Mouse (Mus musculus): ENCODE data around the gene Rilpl1. TPM values are rescaled to one million over a fixed set of nuclear protein-coding genes. Genes with fewer than 3 reads are reported as not detected.
A peak's percentile ranks its signal among the peaks of the same experiment; 100 is the strongest.

Gene Rilpl1
- polyA plus RNA-seq (2014; fragmentation: Nextera tagmentation; extraction: Ambion mirVana): 16.4 and 20.7 TPM in 2 replicates

DNA sequence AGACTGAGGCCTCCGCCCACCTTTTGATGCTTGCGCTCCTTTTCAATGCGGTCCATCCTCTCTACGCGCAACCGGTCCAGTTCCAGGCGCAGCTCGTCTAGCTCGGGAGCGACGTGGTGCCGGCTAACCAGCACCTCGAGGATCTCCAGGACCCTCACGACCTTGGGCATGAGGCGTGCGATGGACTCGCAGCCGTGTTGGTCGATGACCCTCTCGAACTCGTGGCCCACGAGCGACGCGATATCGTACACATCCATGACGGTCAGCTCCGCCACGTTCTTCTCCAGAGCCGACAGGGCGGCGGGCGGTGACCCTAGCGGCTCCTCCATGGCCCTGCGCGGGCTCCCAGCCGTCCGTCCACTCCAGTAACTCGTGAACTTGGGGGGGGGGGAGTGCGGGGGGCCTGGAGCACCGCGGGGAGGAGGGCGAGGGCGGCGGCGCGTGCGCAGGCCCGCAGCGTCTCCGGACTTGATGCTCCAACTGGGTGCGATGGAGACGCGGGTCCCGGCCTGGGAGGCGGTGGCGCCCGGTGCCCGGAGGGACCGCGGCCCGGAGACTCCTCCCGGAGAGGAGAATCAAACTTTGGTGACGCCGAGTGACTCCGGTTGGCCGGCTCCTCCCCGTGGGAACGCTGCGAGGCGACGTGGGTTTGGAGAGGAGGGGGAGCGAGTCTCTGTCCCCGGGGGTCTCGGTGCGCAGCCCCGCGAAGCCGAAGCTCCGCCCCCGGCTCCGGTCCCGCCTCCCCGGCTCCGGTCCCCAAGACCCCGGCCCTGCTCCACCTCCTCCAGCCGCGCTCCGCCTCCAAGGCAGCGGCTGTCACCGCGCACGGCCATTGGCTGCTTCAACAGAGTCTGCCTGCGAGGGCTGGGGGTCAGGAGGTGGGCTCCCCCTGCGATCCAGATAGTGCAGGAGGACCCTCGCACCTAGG lies at the start of gene Rilpl1:
Gene Rilpl1 (minus strand): TSS at position 737 of the 928 bp plus-strand sequence.
- H3K9me3 ChIP-seq (ENCODE audit: control insufficient read depth, low read length): no peaks in the 10 kb centered on the region
- DNase-seq (ENCODE audit: low spot score) (peak; percentile 92), ATAC-seq (ENCODE audit: low FRiP score) (peak; percentile 94)
- under 1% methylated on average over 92 of the region's 96 CpGs for WGBS
- peak within 1 kb of the TSS; percentile 77 for H3K4me3 ChIP-seq (ENCODE audit: low read depth, low read length)
- H3K9ac ChIP-seq (ENCODE audit: low read depth, low read length): peak within 1 kb of the TSS; percentile 69
- H3K27me3 ChIP-seq (ENCODE audit: control insufficient read depth, insufficient read depth, low read length): no peaks in the 10 kb centered on the region
- peak within 1 kb of the TSS; percentile 77 for H3K27ac ChIP-seq (ENCODE audit: low read depth, low read length)
- no peaks in the 10 kb centered on the region for H3K36me3 ChIP-seq (ENCODE audit: control insufficient read depth, insufficient read depth, low read length)
- peaks cover 6% of the 10 kb centered on the region for H3K4me1 ChIP-seq (replicated peaks; ENCODE audit: control insufficient read depth, insufficient read depth, low read length)
- peak within 1 kb of the TSS; percentile 82 for H3K4me2 ChIP-seq (replicated peaks; ENCODE audit: low read depth, low read length)

DNA sequence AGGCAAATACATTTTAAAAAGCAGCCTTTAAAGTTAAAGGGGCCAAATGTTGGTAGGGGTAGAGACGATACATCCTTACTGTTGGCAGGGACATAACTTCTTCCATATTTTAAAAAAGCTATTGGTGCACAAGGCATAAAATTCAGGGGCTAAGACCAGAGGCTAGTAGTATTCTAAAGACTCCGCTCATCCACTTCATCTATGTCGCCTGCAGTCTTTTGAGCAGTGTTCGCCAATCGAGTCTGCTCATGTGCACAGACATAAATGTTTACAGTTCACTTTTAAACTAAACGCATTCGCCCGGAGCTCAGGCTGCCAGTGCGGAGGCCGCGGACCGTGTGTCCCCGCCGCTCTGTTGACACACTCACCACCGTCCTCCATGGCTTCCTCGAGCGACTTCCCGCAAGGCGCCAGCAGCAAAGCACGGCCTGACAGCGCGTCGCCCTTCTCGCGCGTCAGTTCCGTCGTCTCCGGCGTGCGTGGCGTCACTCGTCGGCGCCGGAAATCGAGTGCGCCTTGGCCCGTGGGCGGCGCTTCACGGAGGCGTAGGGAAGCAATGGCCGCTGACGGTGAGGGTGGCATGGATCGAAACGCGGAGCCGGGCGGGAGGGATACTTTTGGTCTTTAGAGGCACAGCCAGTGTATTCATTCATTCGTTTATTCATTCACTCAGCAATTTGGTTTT lies 47.6 kb upstream of the Rilpl1 start, which contains the start of the genes Eif2b1 and Gtf2h3:
Gene Eif2b1 (minus strand): TSS at position 499 of the 685 bp plus-strand sequence.
Gene Gtf2h3 (plus strand): TSS at position 508 of the 685 bp plus-strand sequence.
- H3K27ac ChIP-seq (ENCODE audit: low read depth, low read length): no peak within 1 kb of the TSS
- H3K27me3 ChIP-seq (ENCODE audit: control insufficient read depth, insufficient read depth, low read length): no peaks in the 10 kb centered on the region
- peak; percentile 86 for ATAC-seq (ENCODE audit: low FRiP score)
- peak within 1 kb of the TSS; percentile 91 for H3K4me2 ChIP-seq (replicated peaks; ENCODE audit: low read depth, low read length)
- peak within 1 kb of the TSS; percentile 64 for H3K9ac ChIP-seq (ENCODE audit: low read depth, low read length)
- H3K36me3 ChIP-seq (ENCODE audit: control insufficient read depth, insufficient read depth, low read length): peaks cover 2% of the 10 kb centered on the region; the same call in 1 of the 2 replicates
- no peaks in the 10 kb centered on the region for H3K9me3 ChIP-seq (ENCODE audit: control insufficient read depth, low read length)
- peak within 1 kb of the TSS; percentile 86 for H3K4me3 ChIP-seq (ENCODE audit: low read depth, low read length)
- DNase-seq (ENCODE audit: low spot score): peak; percentile 99
- peaks cover 5% of the 10 kb centered on the region; the same call in 1 of the 2 replicates for H3K4me1 ChIP-seq (replicated peaks; ENCODE audit: control insufficient read depth, insufficient read depth, low read length)
- 2% methylated on average over 51 of the region's 51 CpGs for WGBS

DNA sequence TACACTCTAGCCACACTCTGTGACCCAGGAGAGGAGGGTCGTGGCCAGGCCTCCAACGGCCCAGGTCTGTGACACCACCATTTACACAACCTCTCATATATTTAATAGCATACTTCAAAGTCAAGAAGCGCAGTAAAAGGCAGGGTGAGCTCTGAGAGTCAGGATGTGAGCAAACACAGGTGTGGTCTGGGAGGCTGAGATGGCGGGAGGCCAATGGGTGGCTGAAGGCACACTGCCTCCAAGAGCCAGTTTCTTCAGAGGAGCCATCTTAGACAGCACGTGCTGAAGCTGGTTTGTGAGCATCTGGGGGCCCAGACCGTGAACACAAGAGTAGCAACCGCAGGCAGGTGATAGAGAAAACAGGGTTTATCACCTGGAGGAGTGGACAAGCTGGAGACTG lies 44.3 kb upstream of the Rilpl1 start:
- Histone ChIP-seq H3K36me3 (ENCODE audit: control insufficient read depth, insufficient read depth, low read length) (peaks cover 11% of the 10 kb centered on the region; the same call in 1 of the 2 replicates), H3K4me1 (replicated peaks; ENCODE audit: control insufficient read depth, insufficient read depth, low read length) (peaks cover 5% of the 10 kb centered on the region; the same call in 1 of the 2 replicates), H3K9ac (ENCODE audit: low read depth, low read length) (no peak overlapping the region), H3K9me3 (ENCODE audit: control insufficient read depth, low read length) (no peaks in the 10 kb centered on the region), H3K4me3 (ENCODE audit: low read depth, low read length) (no peak overlapping the region), H3K27ac (ENCODE audit: low read depth, low read length) (no peak overlapping the region), H3K27me3 (ENCODE audit: control insufficient read depth, insufficient read depth, low read length) (no peaks in the 10 kb centered on the region), H3K4me2 (replicated peaks; ENCODE audit: low read depth, low read length) (no peak overlapping the region)
- 95% methylated on average over 7 of the region's 7 CpGs for WGBS
- DNase-seq (ENCODE audit: low spot score) (no peak), ATAC-seq (ENCODE audit: low FRiP score) (no peak)

DNA sequence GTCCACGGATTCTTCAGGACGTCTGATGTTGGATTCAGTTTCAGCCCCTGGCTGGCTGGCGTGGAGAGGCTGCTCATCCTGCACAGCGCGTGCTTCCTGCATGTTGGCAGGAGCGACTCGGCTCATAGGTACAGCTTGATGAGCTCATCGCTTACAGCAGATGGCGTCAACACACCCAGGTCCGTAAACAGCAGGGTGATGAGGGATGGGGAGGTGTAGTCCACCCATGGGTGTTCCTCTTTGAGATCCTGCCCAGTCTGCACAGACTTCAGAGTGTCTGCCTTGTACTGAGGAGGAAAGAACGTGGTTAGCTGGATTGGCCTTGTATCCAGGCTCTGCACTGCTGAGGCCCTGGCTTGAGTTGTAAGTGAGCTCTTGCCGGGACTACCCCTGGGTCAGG lies 39.9 kb upstream of the Rilpl1 start:
- Histone ChIP-seq H3K27ac (ENCODE audit: low read depth, low read length) (no peak overlapping the region), H3K27me3 (ENCODE audit: control insufficient read depth, insufficient read depth, low read length) (no peaks in the 10 kb centered on the region), H3K4me3 (ENCODE audit: low read depth, low read length) (no peak overlapping the region), H3K4me1 (replicated peaks; ENCODE audit: control insufficient read depth, insufficient read depth, low read length) (no peaks in the 10 kb centered on the region), H3K9me3 (ENCODE audit: control insufficient read depth, low read length) (no peaks in the 10 kb centered on the region), H3K36me3 (ENCODE audit: control insufficient read depth, insufficient read depth, low read length) (peaks cover 17% of the 10 kb centered on the region; the same call in 1 of the 2 replicates), H3K9ac (ENCODE audit: low read depth, low read length) (no peak overlapping the region), H3K4me2 (replicated peaks; ENCODE audit: low read depth, low read length) (no peak overlapping the region)
- 85% methylated on average over 12 of the region's 12 CpGs for WGBS
- no peak for ATAC-seq (ENCODE audit: low FRiP score)
- DNase-seq (ENCODE audit: low spot score): no peak

DNA sequence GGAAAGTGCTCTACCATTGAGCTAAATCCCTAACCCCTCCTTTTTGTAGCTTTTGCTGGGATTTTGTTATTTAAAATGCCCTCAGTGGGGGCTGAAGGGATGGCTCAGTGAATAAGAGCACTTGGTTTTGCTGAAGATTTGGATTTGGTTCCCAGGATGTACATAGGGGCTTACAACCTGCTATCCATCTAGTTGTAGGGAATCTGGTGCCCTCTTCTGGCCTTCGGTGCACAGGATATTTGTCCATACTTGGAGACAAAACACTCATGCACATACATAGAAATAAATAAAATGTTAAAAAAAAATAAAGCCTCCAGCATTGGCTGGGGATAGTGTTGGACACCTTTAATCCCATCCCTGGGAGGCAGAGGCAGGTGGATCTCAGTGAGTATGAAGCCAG lies 24.0 kb upstream of the Rilpl1 start:
- H3K4me1 ChIP-seq (replicated peaks; ENCODE audit: control insufficient read depth, insufficient read depth, low read length): 0 out of 2 replicates have a peak, but pooled peaks cover 2% of the 10 kb centered on the region
- no peak overlapping the region for H3K4me3 ChIP-seq (ENCODE audit: low read depth, low read length)
- 83% methylated on average over 1 of the region's 1 CpGs for WGBS
- DNase-seq (ENCODE audit: low spot score): no peak
- no peak overlapping the region for H3K9ac ChIP-seq (ENCODE audit: low read depth, low read length)
- H3K36me3 ChIP-seq (ENCODE audit: control insufficient read depth, insufficient read depth, low read length): peaks cover 9% of the 10 kb centered on the region; the same call in 1 of the 2 replicates
- no peaks in the 10 kb centered on the region for H3K9me3 ChIP-seq (ENCODE audit: control insufficient read depth, low read length)
- H3K4me2 ChIP-seq (replicated peaks; ENCODE audit: low read depth, low read length): no peak overlapping the region
- H3K27ac ChIP-seq (ENCODE audit: low read depth, low read length): no peak overlapping the region
- H3K27me3 ChIP-seq (ENCODE audit: control insufficient read depth, insufficient read depth, low read length): no peaks in the 10 kb centered on the region
- no peak for ATAC-seq (ENCODE audit: low FRiP score)

DNA sequence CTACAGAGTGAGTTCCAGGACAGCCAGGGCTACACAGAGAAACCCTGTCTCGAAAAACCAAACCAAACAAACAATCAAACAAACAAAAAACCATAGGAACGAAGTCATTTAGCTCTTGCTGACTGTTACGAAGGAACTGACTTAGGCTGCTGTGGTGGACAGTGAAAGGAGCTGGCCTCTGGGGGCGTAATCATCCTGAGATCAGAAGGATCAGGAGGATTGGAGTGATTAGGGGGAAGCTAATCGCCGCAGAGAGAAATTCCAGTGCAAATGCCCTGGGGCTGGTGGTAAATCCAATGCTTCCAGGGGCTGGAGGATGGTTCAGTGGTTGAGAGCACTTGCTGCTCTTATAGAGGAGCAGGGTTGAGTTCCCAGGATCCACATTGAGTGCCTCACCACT lies 22.4 kb upstream of the Rilpl1 start:
- H3K36me3 ChIP-seq (ENCODE audit: control insufficient read depth, insufficient read depth, low read length): peaks cover 6% of the 10 kb centered on the region; the same call in 1 of the 2 replicates
- H3K4me3 ChIP-seq (ENCODE audit: low read depth, low read length): no peak overlapping the region

DNA sequence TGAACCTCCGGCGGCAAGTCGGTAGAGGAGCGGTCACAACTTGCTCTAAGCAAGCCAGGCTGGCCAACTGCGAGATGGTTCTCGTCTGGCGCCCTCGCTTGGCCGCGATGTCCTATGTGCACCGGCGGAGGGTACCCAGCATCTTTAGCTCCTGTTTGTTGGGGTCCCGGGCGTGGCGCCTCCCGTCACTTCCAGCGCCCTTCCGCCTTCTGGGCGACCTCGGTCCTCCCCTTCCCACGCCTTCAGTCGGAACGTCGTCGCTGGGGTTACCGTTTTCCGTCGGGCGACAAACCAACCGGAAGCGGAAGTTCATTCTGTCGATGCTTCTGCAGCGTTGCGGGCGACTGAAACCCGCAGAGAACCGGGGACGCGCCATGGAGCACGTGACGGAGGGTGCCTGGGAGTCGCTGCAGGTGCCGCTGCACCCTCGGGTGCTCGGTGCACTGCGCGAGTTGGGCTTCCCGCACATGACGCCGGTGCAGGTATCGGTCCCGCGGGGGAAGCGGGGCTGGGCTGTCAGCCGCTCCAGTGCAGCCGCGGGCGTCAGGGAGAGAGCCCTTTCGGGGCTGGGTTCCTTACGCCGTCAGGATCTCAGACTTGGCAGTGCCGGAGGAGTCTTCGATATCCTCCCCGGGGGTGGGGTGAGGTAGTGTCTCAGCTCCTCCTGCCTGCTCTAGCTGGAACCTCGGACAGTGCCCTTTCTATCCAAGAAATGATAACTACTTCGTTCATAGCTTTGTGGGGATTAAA lies 21.5 kb upstream of the Rilpl1 start, which contains the start of gene Ddx55:
Gene Ddx55 (plus strand): TSS at position 307 of the 750 bp plus-strand sequence.
- Histone ChIP-seq H3K4me2 (replicated peaks; ENCODE audit: low read depth, low read length) (peak within 1 kb of the TSS; percentile 66), H3K27me3 (ENCODE audit: control insufficient read depth, insufficient read depth, low read length) (no peaks in the 10 kb centered on the region), H3K4me1 (replicated peaks; ENCODE audit: control insufficient read depth, insufficient read depth, low read length) (0 out of 2 replicates have a peak, but pooled peaks cover 2% of the 10 kb centered on the region), H3K36me3 (ENCODE audit: control insufficient read depth, insufficient read depth, low read length) (peaks cover 6% of the 10 kb centered on the region; the same call in 1 of the 2 replicates), H3K9ac (ENCODE audit: low read depth, low read length) (peak within 1 kb of the TSS; percentile 78), H3K27ac (ENCODE audit: low read depth, low read length) (peak within 1 kb of the TSS; percentile 70), H3K9me3 (ENCODE audit: control insufficient read depth, low read length) (no peaks in the 10 kb centered on the region), H3K4me3 (ENCODE audit: low read depth, low read length) (peak within 1 kb of the TSS; percentile 78)
- ATAC-seq (ENCODE audit: low FRiP score): peak; percentile 88
- DNase-seq (ENCODE audit: low spot score): peak; percentile 95
- WGBS: under 1% methylated on average over 66 of the region's 66 CpGs

More for the DNA sequence above, 22.4 kb upstream of the Rilpl1 start:
- no peak overlapping the region for H3K27ac ChIP-seq (ENCODE audit: low read depth, low read length)
- H3K9me3 ChIP-seq (ENCODE audit: control insufficient read depth, low read length): no peaks in the 10 kb centered on the region
- H3K9ac ChIP-seq (ENCODE audit: low read depth, low read length): no peak overlapping the region
- H3K4me2 ChIP-seq (replicated peaks; ENCODE audit: low read depth, low read length): no peak overlapping the region
- H3K4me1 ChIP-seq (replicated peaks; ENCODE audit: control insufficient read depth, insufficient read depth, low read length): 0 out of 2 replicates have a peak, but pooled peaks cover 2% of the 10 kb centered on the region
- WGBS: 76% methylated on average over 6 of the region's 6 CpGs
- no peak for DNase-seq (ENCODE audit: low spot score)
- no peaks in the 10 kb centered on the region for H3K27me3 ChIP-seq (ENCODE audit: control insufficient read depth, insufficient read depth, low read length)
- no peak for ATAC-seq (ENCODE audit: low FRiP score)

DNA sequence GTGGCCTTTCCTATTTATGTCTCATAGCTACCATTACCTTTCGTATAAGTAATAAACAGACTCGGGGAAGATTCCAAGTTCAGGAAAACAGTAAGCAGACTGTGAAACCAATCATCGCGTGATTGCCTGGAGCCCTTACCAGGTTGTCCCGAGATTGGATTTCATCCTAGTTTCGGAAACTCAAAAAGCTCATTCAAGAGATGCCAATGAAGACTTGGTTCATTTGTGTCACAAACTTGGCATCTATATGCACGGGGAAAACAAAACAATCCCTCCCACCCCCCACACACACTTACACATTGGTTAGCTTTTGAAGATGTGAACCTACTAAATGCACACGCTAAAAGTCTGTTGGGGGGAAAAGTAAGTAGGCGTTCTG lies 20.9 kb upstream of the Rilpl1 start:
- no peaks in the 10 kb centered on the region for H3K9me3 ChIP-seq (ENCODE audit: control insufficient read depth, low read length)
- peak overlapping the region; percentile 44 for H3K9ac ChIP-seq (ENCODE audit: low read depth, low read length)
- H3K27me3 ChIP-seq (ENCODE audit: control insufficient read depth, insufficient read depth, low read length): no peaks in the 10 kb centered on the region
- H3K4me3 ChIP-seq (ENCODE audit: low read depth, low read length): peak overlapping the region; percentile 78
- H3K36me3 ChIP-seq (ENCODE audit: control insufficient read depth, insufficient read depth, low read length): peaks cover 6% of the 10 kb centered on the region; the same call in 1 of the 2 replicates
- H3K4me2 ChIP-seq (replicated peaks; ENCODE audit: low read depth, low read length): peak overlapping the region; percentile 66
- ATAC-seq (ENCODE audit: low FRiP score) (peak; percentile 10; the same call in 1 of the 2 replicates), DNase-seq (ENCODE audit: low spot score) (peak; percentile 17)
- H3K27ac ChIP-seq (ENCODE audit: low read depth, low read length): peak overlapping the region; percentile 70
- 14% methylated on average over 9 of the region's 9 CpGs for WGBS
- H3K4me1 ChIP-seq (replicated peaks; ENCODE audit: control insufficient read depth, insufficient read depth, low read length): 0 out of 2 replicates have a peak, but pooled peaks cover 2% of the 10 kb centered on the region
